Mouse (Mus musculus) CH12.LX (cell line): ENCODE data around the gene Usp21. TPM values are rescaled to one million over a fixed set of nuclear protein-coding genes. Genes with fewer than 3 reads are reported as not detected.

Experiments used
- DNase-seq: peaks from one replicate; pipeline ENCODE4 v3.0.0-alpha.2; 2013; ENCODE audit errors: extremely low read depth
- H3K27ac ChIP-seq: 2 replicates; pipeline ENCODE4 v1.5.1; 2012; ENCODE audit warnings: low read depth, mild to moderate bottlenecking, control low read depth, moderate library complexity; ENCODE audit not compliant: insufficient read depth
- H3K27me3 ChIP-seq: replicated peaks from 2 replicates; pipeline ENCODE3; 2012; ENCODE audit warnings: inconsistent platforms
- H3K36me3 ChIP-seq, 2 experiments: replicated peaks in 1 of 2; 2 replicates each; pipeline versions ENCODE3 to v1.6.1; 2012; ENCODE audit warnings: inconsistent platforms in 1 of 2, low read length in 1 of 2, mild to moderate bottlenecking in 1 of 2, mixed read lengths in 1 of 2, moderate library complexity in 1 of 2; ENCODE audit not compliant: control insufficient read depth in 1 of 2, insufficient read depth in 1 of 2
- H3K4me1 ChIP-seq, 2 experiments: 2 replicates each; pipeline ENCODE4 v1.6.1; 2012; ENCODE audit warnings: inconsistent platforms in 1 of 2, moderate library complexity in 1 of 2; ENCODE audit not compliant: insufficient read depth in 2 of 2, control insufficient read depth in 1 of 2
- H3K4me2 ChIP-seq: 2 replicates; pipeline ENCODE4 v1.6.1; 2012; ENCODE audit warnings: low read depth, mild to moderate bottlenecking, control low read depth; ENCODE audit not compliant: poor library complexity, insufficient read depth, severe bottlenecking
- H3K4me3 ChIP-seq, 3 experiments: fragments of 150-350 bp in 1 of 3; sonication (generic) in 1 of 3; replicated peaks in 1 of 3; 2 replicates each; pipeline versions ENCODE3 to v1.5.1; 2011 to 2012; ENCODE audit warnings: low read depth in 2 of 3, low read length in 2 of 3, mild to moderate bottlenecking in 2 of 3, moderate library complexity in 2 of 3, control low read depth in 1 of 3, improper control_type of control experiment in 1 of 3, inconsistent platforms in 1 of 3, mixed read lengths in 1 of 3; ENCODE audit not compliant: poor library complexity in 1 of 3
- H3K79me2 ChIP-seq: replicated peaks from 2 replicates; pipeline ENCODE4 v1.6.1; 2012; ENCODE audit warnings: mild to moderate bottlenecking, moderate library complexity; ENCODE audit not compliant: control insufficient read depth, poor library complexity, insufficient read depth, severe bottlenecking; ENCODE audit errors: extremely low read depth
- H3K9ac ChIP-seq: 2 replicates; pipeline ENCODE4 v1.6.1; 2012; ENCODE audit warnings: low read depth, mild to moderate bottlenecking, control low read depth, moderate library complexity; ENCODE audit not compliant: insufficient read depth
- H3K9me3 ChIP-seq: replicated peaks from 2 replicates; pipeline ENCODE3; 2012; ENCODE audit warnings: low read length, inconsistent platforms, mixed read lengths
- CHD1 ChIP-seq: IDR thresholded peaks from 2 replicates; pipeline ENCODE4 v1.6.1; 2012; ENCODE audit warnings: low read depth, low read length, improper control_type of control experiment, inconsistent platforms
- CHD2 ChIP-seq: IDR thresholded peaks from 2 replicates; pipeline ENCODE4 v1.6.1; 2011; ENCODE audit warnings: low read length, improper control_type of control experiment
- CTCF ChIP-seq, 2 experiments: IDR thresholded peaks in 1 of 2; conservative IDR thresholded peaks in 1 of 2; 2 replicates each; pipeline ENCODE4 v1.5.1; 2011 to 2012; ENCODE audit warnings: low read depth in 2 of 2, low read length in 2 of 2, improper control_type of control experiment in 1 of 2, inconsistent platforms in 1 of 2, mild to moderate bottlenecking in 1 of 2, moderate library complexity in 1 of 2
- E2F4 ChIP-seq: IDR thresholded peaks from 2 replicates; pipeline ENCODE4 v1.6.1; 2011; ENCODE audit warnings: low read depth, low read length, improper control_type of control experiment; ENCODE audit not compliant: insufficient replicate concordance
- GABPA ChIP-seq: IDR thresholded peaks from 2 replicates; pipeline ENCODE4 v1.6.1; 2012; ENCODE audit warnings: low read depth, low read length, improper control_type of control experiment, inconsistent platforms; ENCODE audit not compliant: insufficient replicate concordance
- IRF4 ChIP-seq: IDR thresholded peaks from 2 replicates; pipeline ENCODE4 v1.6.1; 2014; ENCODE audit warnings: low read depth, mild to moderate bottlenecking, inconsistent platforms, low read length, improper control_type of control experiment
- JUND ChIP-seq: conservative IDR thresholded peaks from 2 replicates; pipeline ENCODE4 v1.6.1; 2011; ENCODE audit warnings: low read depth, low read length, improper control_type of control experiment
- KAT2A ChIP-seq: IDR thresholded peaks from 2 replicates; pipeline ENCODE4 v1.6.1; 2012; ENCODE audit warnings: low read length, improper control_type of control experiment, inconsistent platforms; ENCODE audit not compliant: insufficient replicate concordance
- MAFK ChIP-seq: IDR thresholded peaks from 2 replicates; pipeline ENCODE4 v1.6.1; 2011; ENCODE audit warnings: low read length, improper control_type of control experiment; ENCODE audit not compliant: insufficient replicate concordance
- MAZ ChIP-seq: IDR thresholded peaks from 2 replicates; pipeline ENCODE4 v1.6.1; 2012; ENCODE audit warnings: low read depth, mild to moderate bottlenecking, inconsistent platforms, low read length, improper control_type of control experiment, moderate library complexity
- MYC ChIP-seq: IDR thresholded peaks from 2 replicates; pipeline ENCODE4 v1.6.1; 2011; ENCODE audit warnings: low read depth, mild to moderate bottlenecking, improper control_type of control experiment, low read length
- POLR2A ChIP-seq: IDR thresholded peaks from 2 replicates; pipeline ENCODE4 v1.6.1; 2011; ENCODE audit warnings: low read depth, mild to moderate bottlenecking, improper control_type of control experiment, low read length
- POLR2AphosphoS2 ChIP-seq: IDR thresholded peaks from 2 replicates; pipeline ENCODE4 v1.6.1; 2011; ENCODE audit warnings: low read depth, low read length, improper control_type of control experiment
- RAD21 ChIP-seq: IDR thresholded peaks from 2 replicates; pipeline ENCODE4 v1.6.1; 2011; ENCODE audit warnings: low read depth, mild to moderate bottlenecking, low read length, improper control_type of control experiment, moderate library complexity
- RCOR1 ChIP-seq: conservative IDR thresholded peaks from 2 replicates; pipeline ENCODE4 v1.6.1; 2012; ENCODE audit warnings: low read depth, mild to moderate bottlenecking, inconsistent platforms, low read length, improper control_type of control experiment
- SIN3A ChIP-seq: IDR thresholded peaks from 2 replicates; pipeline ENCODE4 v1.6.1; 2012; ENCODE audit warnings: low read length, improper control_type of control experiment, inconsistent platforms
- SMC3 ChIP-seq: IDR thresholded peaks from 2 replicates; pipeline ENCODE4 v1.6.1; 2011; ENCODE audit warnings: low read depth, low read length, improper control_type of control experiment
- TBP ChIP-seq: conservative IDR thresholded peaks from 2 replicates; pipeline ENCODE4 v1.6.1; 2011; ENCODE audit warnings: low read depth, low read length, improper control_type of control experiment
- TCF12 ChIP-seq: IDR thresholded peaks from 2 replicates; pipeline ENCODE4 v1.6.1; 2014; ENCODE audit warnings: low read depth, mild to moderate bottlenecking, inconsistent platforms, low read length, improper control_type of control experiment
- USF1 ChIP-seq: IDR thresholded peaks from 2 replicates; pipeline ENCODE4 v1.6.1; 2014; ENCODE audit warnings: low read depth, mild to moderate bottlenecking, inconsistent platforms, low read length, improper control_type of control experiment
- USF2 ChIP-seq: conservative IDR thresholded peaks from 2 replicates; pipeline ENCODE4 v1.6.1; 2011; ENCODE audit warnings: low read depth, low read length, improper control_type of control experiment
- ZC3H11A ChIP-seq: IDR thresholded peaks from 2 replicates; pipeline ENCODE4 v1.6.1; 2012; ENCODE audit warnings: low read depth, mild to moderate bottlenecking, inconsistent platforms, low read length, improper control_type of control experiment
- ZKSCAN1 ChIP-seq: IDR thresholded peaks from 2 replicates; pipeline ENCODE4 v1.6.1; 2012; ENCODE audit warnings: low read depth, inconsistent platforms, low read length, improper control_type of control experiment, borderline replicate concordance
- ZMIZ1 ChIP-seq: IDR thresholded peaks from 2 replicates; pipeline ENCODE4 v1.6.1; 2012; ENCODE audit warnings: low read depth, mild to moderate bottlenecking, inconsistent platforms, low read length, improper control_type of control experiment
- dilution Hi-C: fragments of 300-500 bp; cut with MboI; formaldehyde crosslinking; loops from 2 replicates; pipeline ENCODE4 v1.14.3; 2020; ENCODE audit warnings: low sequenced_read_pairs; ENCODE audit not compliant: extremely low pct_unique_long_range_greater_than_20kb, extremely low pct_ligation_motif_present
- in situ Hi-C: fragments of 300-500 bp; cut with MboI; formaldehyde crosslinking; loops from 3 replicates; pipeline ENCODE4 v1.14.3; 2019; ENCODE audit warnings: low sequenced_read_pairs, low pct_ligation_motif_present, low pct_unique_long_range_greater_than_20kb, mixed read lengths
- polyA plus RNA-seq: library from polyadenylated mRNA; unstranded; fragments of >175 nt; gene quantifications from 2 replicates; pipeline ENCODE4 v1.2.1, GENCODE M21; 2012; ENCODE audit warnings: low read depth; ENCODE audit not compliant: insufficient read length
- total RNA-seq, 2 experiments: library from RNA; depleted of rRNA; stranded (reverse); fragments of 300-350 nt in 1 of 2; fragments of >200 nt in 1 of 2; gene quantifications; 2 replicates each; pipeline ENCODE4 v1.2.3; 2012 to 2014

Gene Usp21
- total and polyA plus RNA-seq, 3 experiments, result 8.5 to 37.6 (median 14.2) TPM

DNA sequence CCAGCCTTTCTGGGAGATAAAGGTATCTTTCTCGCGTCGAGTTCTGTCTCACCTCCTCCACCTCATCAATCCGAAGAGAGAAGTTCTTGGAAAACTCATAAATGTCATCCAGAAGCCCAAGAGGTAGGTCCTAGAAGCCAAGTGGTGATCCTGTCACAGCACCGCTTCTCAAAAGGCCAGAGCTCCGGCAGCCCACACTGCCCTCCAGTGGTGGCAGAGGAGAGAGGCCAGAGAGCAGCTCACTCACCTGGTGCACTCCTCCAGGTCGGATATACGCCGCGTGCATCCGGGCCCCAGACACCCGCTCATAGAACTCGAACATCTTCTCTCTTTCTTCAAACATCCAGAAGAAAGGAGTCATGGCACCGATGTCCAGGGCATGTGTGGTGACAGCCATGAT lies 49.3 kb downstream of the Usp21 start:
- H3K27ac ChIP-seq, result no peak overlapping the region
- dilution Hi-C loops (no loop called here), in situ Hi-C loops (no loop called here)
- H3K79me2 ChIP-seq, result no peaks in the 10 kb centered on the region
- peak; percentile 65 for DNase-seq
- peaks cover 86 to 94% of the 10 kb centered on the region in 2 experiments for H3K36me3 ChIP-seq
- H3K4me3 ChIP-seq, result no peak overlapping the region
- no peak overlapping the region for H3K4me2 ChIP-seq
- peaks cover 0 to 18% of the 10 kb centered on the region in 2 experiments; a peak in 2 of 4 replicates for H3K4me1 ChIP-seq
- H3K9ac ChIP-seq, result no peak overlapping the region
- H3K27me3 ChIP-seq, result no peaks in the 10 kb centered on the region
- TF ChIP-seq RAD21 (peak; percentile 80), MYC (no peak), CTCF (conservative IDR thresholded peaks at IDR 0.05 in 1 of 2, IDR thresholded peaks at IDR 0.05 in 1 of 2; ENCODE audit: low read depth in 2 of 2, low read length in 2 of 2) (peak; percentile 53 to 87; a peak in 3 of 4 replicates), ZC3H11A (no peak; the same call in 1 of the 2 replicates), SMC3 (peak; percentile 87)
- H3K9me3 ChIP-seq, result no peaks in the 10 kb centered on the region

DNA sequence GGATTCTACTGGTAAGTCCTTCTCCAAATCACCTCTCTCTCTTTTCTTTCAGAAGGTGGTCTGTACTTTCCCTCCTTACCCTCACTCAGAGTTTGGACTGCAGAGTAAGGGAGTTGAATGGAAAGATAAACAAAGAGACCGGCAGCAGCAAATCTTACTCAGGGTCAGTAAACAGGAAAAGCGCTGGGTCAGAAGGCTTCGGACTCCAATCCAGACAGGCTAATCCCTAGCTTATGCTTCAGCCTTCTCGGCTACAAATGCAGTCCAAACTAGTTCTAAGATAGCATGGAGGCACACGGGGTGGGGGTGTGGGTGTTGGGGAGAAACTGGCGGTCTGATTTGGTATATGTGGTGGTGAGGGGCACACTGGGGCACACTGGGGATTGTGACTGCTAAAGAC lies 50.4 kb downstream of the Usp21 start:
- Histone ChIP-seq H3K9me3 (no peaks in the 10 kb centered on the region), H3K36me3 (peaks cover 77 to 84% of the 10 kb centered on the region in 2 experiments), H3K9ac (no peak overlapping the region), H3K4me2 (no peak overlapping the region), H3K4me3 (no peak overlapping the region), H3K27ac (no peak overlapping the region), H3K27me3 (no peaks in the 10 kb centered on the region), H3K79me2 (no peaks in the 10 kb centered on the region), H3K4me1 (peaks cover 0 to 28% of the 10 kb centered on the region in 2 experiments; a peak in 2 of 4 replicates)
- dilution Hi-C loops, result no loop called here
- no peak for DNase-seq
- TF ChIP-seq TBP, result no peak
- TF ChIP-seq POLR2AphosphoS2, result no peak
- TF ChIP-seq MAZ, result no peak
- TF ChIP-seq KAT2A, result no peak
- no peak for TF ChIP-seq CHD2
- TF ChIP-seq TCF12, result no peak
- TF ChIP-seq SIN3A, result no peak
- no peak for TF ChIP-seq USF1
- no peak for TF ChIP-seq GABPA
- in situ Hi-C loops, result no loop called here

DNA sequence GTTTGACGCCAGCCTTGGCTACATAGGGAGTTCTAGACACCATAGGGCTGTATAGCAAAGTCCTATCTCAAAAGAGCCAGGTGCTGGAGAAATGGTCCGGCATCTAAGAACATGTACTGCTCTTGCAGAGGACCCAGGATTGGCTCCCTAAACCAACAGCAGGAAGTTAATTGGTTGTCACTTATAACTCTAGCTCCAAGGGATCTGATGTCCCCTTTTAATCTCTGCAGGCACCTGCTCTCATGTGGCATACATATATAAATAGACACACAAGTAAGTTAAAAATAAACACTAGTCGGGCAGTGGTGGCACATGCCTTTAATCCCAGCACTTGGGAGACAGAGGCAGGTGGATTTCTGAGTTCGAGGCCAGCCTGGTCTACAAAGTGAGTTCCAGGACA lies 52.0 kb downstream of the Usp21 start:
- dilution Hi-C loops (no loop called here), in situ Hi-C loops (no loop called here)
- TF ChIP-seq RAD21, result no peak
- TF ChIP-seq ZC3H11A, result no peak
- no peak for TF ChIP-seq ZKSCAN1
- no peak for TF ChIP-seq CHD2
- TF ChIP-seq USF2, result no peak
- no peak for TF ChIP-seq ZMIZ1
- no peak for TF ChIP-seq CHD1
- TF ChIP-seq IRF4, result no peak
- no peak for TF ChIP-seq POLR2A
- no peak for TF ChIP-seq E2F4
- no peak for TF ChIP-seq RCOR1
- no peak for TF ChIP-seq MAFK
- TF ChIP-seq KAT2A, result no peak
- no peak for TF ChIP-seq MYC
- TF ChIP-seq JUND, result no peak
- TF ChIP-seq TCF12, result no peak
- Histone ChIP-seq H3K27ac (no peak overlapping the region), H3K4me1 (peaks cover 5 to 43% of the 10 kb centered on the region in 2 experiments), H3K79me2 (no peaks in the 10 kb centered on the region), H3K4me2 (no peak overlapping the region), H3K9me3 (no peaks in the 10 kb centered on the region), H3K4me3 (no peak overlapping the region), H3K9ac (no peak overlapping the region), H3K36me3 (peaks cover 61 to 68% of the 10 kb centered on the region in 2 experiments), H3K27me3 (no peaks in the 10 kb centered on the region)
- DNase-seq, result no peak
